Mouse (Mus musculus): ENCODE measurements at regions not wholly inside any gene's neighbourhood (a gene's known extent, or its start where the extent isn't known, plus 50 kb on each side); places are given as distances from the start of the nearest gene placed in this dataset.

GRCm38 (mm10) chr8:103463557-103463956 lies 637.9 kb upstream of the Cdh5 start:
- Histone ChIP-seq H3K4me2 (ENCODE audit: low read depth) (no peak overlapping the region), H3K4me3 (no peak overlapping the region), H3ac (ENCODE audit: control insufficient read depth, insufficient read length) (no peak overlapping the region), H3K27me3 (ENCODE audit: control insufficient read depth, insufficient read depth, insufficient read length) (no peaks in the 10 kb centered on the region), H3K36me3 (ENCODE audit: control insufficient read depth, insufficient read depth) (no peaks in the 10 kb centered on the region), H3K79me2 (ENCODE audit: control insufficient read depth, insufficient read depth) (no peaks in the 10 kb centered on the region)
- TF ChIP-seq E2F4 (IDR thresholded peaks at IDR 0.05; ENCODE audit: insufficient read depth): no peak
- no peak for TF ChIP-seq USF1 (IDR thresholded peaks at IDR 0.05; ENCODE audit: low read depth)
- TF ChIP-seq TCF12 (IDR thresholded peaks at IDR 0.05; ENCODE audit: insufficient read depth, poor library complexity, severe bottlenecking): no peak
- TF ChIP-seq TCF3 (IDR thresholded peaks at IDR 0.05; ENCODE audit: insufficient read length, low read depth): no peak
- TF ChIP-seq POLR2A (IDR thresholded peaks at IDR 0.05; ENCODE audit: insufficient read length, low read depth): no peak
- TF ChIP-seq MAX (IDR thresholded peaks at IDR 0.05; ENCODE audit: low read depth): no peak
- no peak for TF ChIP-seq MYOD1 (IDR thresholded peaks at IDR 0.05; ENCODE audit: control insufficient read depth in 1 of 3, insufficient read length in 2 of 3, low read depth in 2 of 3)
- TF ChIP-seq SRF (IDR thresholded peaks at IDR 0.05; ENCODE audit: control insufficient read depth, insufficient read length, low read depth): no peak
- TF ChIP-seq MYOG (IDR thresholded peaks at IDR 0.05; ENCODE audit: control insufficient read depth in 1 of 3, insufficient read depth in 1 of 3, insufficient read length in 2 of 3, low read depth in 2 of 3): no peak
- no peak for TF ChIP-seq REST (IDR thresholded peaks at IDR 0.05; ENCODE audit: insufficient read depth, insufficient read length)
- no peak for TF ChIP-seq CEBPB (IDR thresholded peaks at IDR 0.05; ENCODE audit: insufficient read depth, poor library complexity, severe bottlenecking)
- no peak for TF ChIP-seq POLR2AphosphoS2 (IDR thresholded peaks at IDR 0.05; ENCODE audit: insufficient read length, low read depth)

DNA sequence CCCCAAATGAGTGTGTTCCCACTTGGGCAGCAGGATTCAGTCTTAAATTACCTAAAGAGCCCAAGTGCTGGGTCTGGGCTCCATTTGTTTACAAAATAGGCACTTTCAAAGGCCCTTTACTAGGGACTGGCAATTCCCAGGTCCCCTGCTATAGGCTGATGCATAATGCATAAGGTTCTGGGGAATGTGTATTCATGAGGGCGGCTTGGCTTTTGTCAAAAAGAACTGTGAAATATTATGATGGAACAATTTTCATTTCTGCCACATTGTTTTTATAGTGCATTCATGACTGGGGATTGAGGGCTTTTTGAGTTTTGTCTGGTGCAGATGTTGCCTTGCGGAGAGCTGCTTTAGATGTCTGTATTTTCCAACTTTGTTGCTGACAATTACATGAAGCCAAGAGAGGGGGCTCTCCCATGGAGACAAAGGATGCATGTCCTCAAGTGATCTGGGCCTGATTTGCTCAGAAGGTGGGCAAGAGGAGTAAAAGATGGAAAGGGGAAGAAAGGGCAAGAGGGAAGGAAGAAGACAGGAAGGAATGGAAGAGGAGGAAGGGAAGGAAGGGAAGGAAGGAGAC lies 636.6 kb upstream of the Cdh5 start:
- H3K4me2 ChIP-seq (ENCODE audit: low read depth): no peak overlapping the region
- no peaks in the 10 kb centered on the region for H3K36me3 ChIP-seq (ENCODE audit: control insufficient read depth, insufficient read depth)
- no peak overlapping the region for H3K4me3 ChIP-seq
- no peaks in the 10 kb centered on the region for H3K27me3 ChIP-seq (ENCODE audit: control insufficient read depth, insufficient read depth, insufficient read length)
- no peaks in the 10 kb centered on the region for H3K79me2 ChIP-seq (ENCODE audit: control insufficient read depth, insufficient read depth)
- no peak overlapping the region for H3ac ChIP-seq (ENCODE audit: control insufficient read depth, insufficient read length)
- TF ChIP-seq TCF3 (IDR thresholded peaks at IDR 0.05; ENCODE audit: insufficient read length, low read depth): no peak
- TF ChIP-seq E2F4 (IDR thresholded peaks at IDR 0.05; ENCODE audit: insufficient read depth): no peak
- TF ChIP-seq SRF (IDR thresholded peaks at IDR 0.05; ENCODE audit: control insufficient read depth, insufficient read length, low read depth): no peak
- TF ChIP-seq POLR2A (IDR thresholded peaks at IDR 0.05; ENCODE audit: insufficient read length, low read depth): no peak
- no peak for TF ChIP-seq USF1 (IDR thresholded peaks at IDR 0.05; ENCODE audit: low read depth)
- no peak for TF ChIP-seq MYOD1 (IDR thresholded peaks at IDR 0.05; ENCODE audit: control insufficient read depth in 1 of 3, insufficient read length in 2 of 3, low read depth in 2 of 3)
- no peak for TF ChIP-seq MYOG (IDR thresholded peaks at IDR 0.05; ENCODE audit: control insufficient read depth in 1 of 3, insufficient read depth in 1 of 3, insufficient read length in 2 of 3, low read depth in 2 of 3)
- no peak for TF ChIP-seq CEBPB (IDR thresholded peaks at IDR 0.05; ENCODE audit: insufficient read depth, poor library complexity, severe bottlenecking)
- no peak for TF ChIP-seq POLR2AphosphoS2 (IDR thresholded peaks at IDR 0.05; ENCODE audit: insufficient read length, low read depth)
- no peak for TF ChIP-seq TCF12 (IDR thresholded peaks at IDR 0.05; ENCODE audit: insufficient read depth, poor library complexity, severe bottlenecking)
- no peak for TF ChIP-seq REST (IDR thresholded peaks at IDR 0.05; ENCODE audit: insufficient read depth, insufficient read length)

DNA sequence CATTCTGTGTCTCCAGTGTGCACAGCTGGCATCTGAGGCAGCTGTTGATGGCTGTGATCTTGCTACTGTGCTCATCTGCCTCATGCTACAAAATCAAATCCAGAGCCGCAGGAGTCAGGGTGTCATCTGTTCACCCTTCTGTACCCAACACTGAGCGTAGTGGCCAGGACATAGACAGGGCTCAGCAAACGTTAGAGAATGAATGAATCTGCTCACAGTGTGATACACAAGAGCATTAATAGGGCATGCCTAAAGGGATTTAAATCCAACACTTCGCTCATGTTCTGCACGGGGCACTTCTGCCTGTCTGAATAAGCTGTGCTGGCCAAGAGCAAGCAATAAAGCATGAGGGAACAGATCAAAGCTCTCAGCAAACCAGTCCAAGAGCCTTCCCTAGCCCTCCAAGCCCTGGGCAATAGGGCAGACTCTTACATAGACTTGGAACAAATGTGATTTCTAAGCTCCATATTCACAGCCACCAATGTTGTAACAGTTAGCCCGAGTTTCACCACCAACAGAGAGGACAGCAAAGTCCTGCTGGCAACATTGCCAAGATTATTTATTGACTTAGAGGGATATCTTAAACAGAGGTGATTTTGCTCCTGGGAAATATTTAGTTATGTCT lies 633.8 kb upstream of the Cdh5 start:
- no peaks in the 10 kb centered on the region for H3K79me2 ChIP-seq (ENCODE audit: control insufficient read depth, insufficient read depth)
- no peak overlapping the region for H3ac ChIP-seq (ENCODE audit: control insufficient read depth, insufficient read length)
- no peak overlapping the region for H3K4me2 ChIP-seq (ENCODE audit: low read depth)
- no peak overlapping the region for H3K4me3 ChIP-seq
- H3K27me3 ChIP-seq (ENCODE audit: control insufficient read depth, insufficient read depth, insufficient read length): no peaks in the 10 kb centered on the region
- TF ChIP-seq POLR2AphosphoS2 (IDR thresholded peaks at IDR 0.05; ENCODE audit: insufficient read length, low read depth) (no peak), MAX (IDR thresholded peaks at IDR 0.05; ENCODE audit: low read depth) (no peak), USF1 (IDR thresholded peaks at IDR 0.05; ENCODE audit: low read depth) (no peak), MYOG (IDR thresholded peaks at IDR 0.05; ENCODE audit: control insufficient read depth in 1 of 3, insufficient read depth in 1 of 3, insufficient read length in 2 of 3, low read depth in 2 of 3) (no peak), CEBPB (IDR thresholded peaks at IDR 0.05; ENCODE audit: insufficient read depth, poor library complexity, severe bottlenecking) (no peak), TCF3 (IDR thresholded peaks at IDR 0.05; ENCODE audit: insufficient read length, low read depth) (no peak), SRF (IDR thresholded peaks at IDR 0.05; ENCODE audit: control insufficient read depth, insufficient read length, low read depth) (no peak), POLR2A (IDR thresholded peaks at IDR 0.05; ENCODE audit: insufficient read length, low read depth) (no peak), REST (IDR thresholded peaks at IDR 0.05; ENCODE audit: insufficient read depth, insufficient read length) (no peak), MYOD1 (IDR thresholded peaks at IDR 0.05; ENCODE audit: control insufficient read depth in 1 of 3, insufficient read length in 2 of 3, low read depth in 2 of 3) (no peak), TCF12 (IDR thresholded peaks at IDR 0.05; ENCODE audit: insufficient read depth, poor library complexity, severe bottlenecking) (no peak), E2F4 (IDR thresholded peaks at IDR 0.05; ENCODE audit: insufficient read depth) (no peak)
- H3K36me3 ChIP-seq (ENCODE audit: control insufficient read depth, insufficient read depth): no peaks in the 10 kb centered on the region

DNA sequence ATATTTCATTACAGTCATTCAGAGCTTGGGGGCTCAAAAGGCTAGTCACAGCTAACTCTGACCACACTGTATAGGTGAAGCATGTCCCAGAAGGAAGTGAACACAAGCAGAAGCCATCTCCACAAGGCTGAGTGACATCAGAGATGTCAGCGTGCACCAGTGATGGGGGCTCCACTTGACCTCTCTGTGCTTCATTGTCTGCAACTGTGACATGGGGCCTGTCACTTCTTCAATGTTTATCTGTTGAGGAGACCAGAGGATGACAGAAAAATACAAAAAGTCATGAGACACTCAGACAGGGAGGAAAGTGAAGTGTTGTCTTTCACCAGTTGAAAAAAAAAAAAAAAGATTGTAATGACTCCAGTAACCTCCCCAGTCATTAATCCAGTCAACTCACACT lies 632.4 kb upstream of the Cdh5 start:
- H3ac ChIP-seq (ENCODE audit: control insufficient read depth, insufficient read length): no peak overlapping the region
- no peaks in the 10 kb centered on the region for H3K36me3 ChIP-seq (ENCODE audit: control insufficient read depth, insufficient read depth)
- H3K4me3 ChIP-seq: no peak overlapping the region
- TF ChIP-seq POLR2A (IDR thresholded peaks at IDR 0.05; ENCODE audit: insufficient read length, low read depth) (no peak), E2F4 (IDR thresholded peaks at IDR 0.05; ENCODE audit: insufficient read depth) (no peak), TCF3 (IDR thresholded peaks at IDR 0.05; ENCODE audit: insufficient read length, low read depth) (no peak), SRF (IDR thresholded peaks at IDR 0.05; ENCODE audit: control insufficient read depth, insufficient read length, low read depth) (no peak), POLR2AphosphoS2 (IDR thresholded peaks at IDR 0.05; ENCODE audit: insufficient read length, low read depth) (no peak), REST (IDR thresholded peaks at IDR 0.05; ENCODE audit: insufficient read depth, insufficient read length) (no peak), MAX (IDR thresholded peaks at IDR 0.05; ENCODE audit: low read depth) (no peak), USF1 (IDR thresholded peaks at IDR 0.05; ENCODE audit: low read depth) (no peak), TCF12 (IDR thresholded peaks at IDR 0.05; ENCODE audit: insufficient read depth, poor library complexity, severe bottlenecking) (no peak), CEBPB (IDR thresholded peaks at IDR 0.05; ENCODE audit: insufficient read depth, poor library complexity, severe bottlenecking) (no peak), MYOG (IDR thresholded peaks at IDR 0.05; ENCODE audit: control insufficient read depth in 1 of 3, insufficient read depth in 1 of 3, insufficient read length in 2 of 3, low read depth in 2 of 3) (no peak)
- H3K4me2 ChIP-seq (ENCODE audit: low read depth): no peak overlapping the region
- no peaks in the 10 kb centered on the region for H3K27me3 ChIP-seq (ENCODE audit: control insufficient read depth, insufficient read depth, insufficient read length)
- H3K79me2 ChIP-seq (ENCODE audit: control insufficient read depth, insufficient read depth): no peaks in the 10 kb centered on the region

Data from myocyte (in vitro differentiated cells).